Mouse (Mus musculus): ENCODE measurements at regions not wholly inside any gene's neighbourhood (a gene's known extent, or its start where the extent isn't known, plus 50 kb on each side); places are given as distances from the start of the nearest gene placed in this dataset.

GRCm38 (mm10) chr8:89284871-89285564 is 241.1 kb upstream of the Sall1 start:
- Histone ChIP-seq H3K27ac (no peak overlapping the region), H3K9ac (no peak overlapping the region), H3K4me3 (replicated peaks) (no peak overlapping the region), H3K4me2 (replicated peaks) (no peak overlapping the region), H3K36me3 (no peaks in the 10 kb centered on the region), H3K9me3 (no peaks in the 10 kb centered on the region), H3K27me3 (replicated peaks) (no peaks in the 10 kb centered on the region; the same call in 1 of the 2 replicates), H3K4me1 (replicated peaks) (no peaks in the 10 kb centered on the region)
- peak; percentile 78; the same call in 1 of the 2 replicates for ATAC-seq
- 76% methylated on average over 14 of the region's 14 CpGs for WGBS

GRCm38 (mm10) chr8:89283105-89284096 is 239.4 kb upstream of the Sall1 start:
- Histone ChIP-seq H3K27ac (no peak overlapping the region), H3K4me3 (replicated peaks) (no peak overlapping the region), H3K36me3 (no peaks in the 10 kb centered on the region), H3K27me3 (replicated peaks) (no peaks in the 10 kb centered on the region), H3K9me3 (no peaks in the 10 kb centered on the region), H3K9ac (no peak overlapping the region), H3K4me1 (replicated peaks) (no peaks in the 10 kb centered on the region), H3K4me2 (replicated peaks) (no peak overlapping the region)
- WGBS: 90% methylated on average over 17 of the region's 17 CpGs
- ATAC-seq: no peak

- Histone ChIP-seq H3K27ac (peak overlapping the region; percentile 56; the same call in 1 of the 2 replicates), H3K36me3 (no peaks in the 10 kb centered on the region), H3K4me3 (replicated peaks) (no peak overlapping the region), H3K4me1 (replicated peaks) (no peaks in the 10 kb centered on the region), H3K9me3 (no peaks in the 10 kb centered on the region), H3K9ac (no peak overlapping the region), H3K27me3 (replicated peaks) (no peaks in the 10 kb centered on the region), H3K4me2 (replicated peaks) (no peak overlapping the region)
- WGBS: 42% methylated on average over 3 of the region's 3 CpGs
- peak; percentile 91 for ATAC-seq
Observed at GRCm38 (mm10) chr8:89279844-89280243, 235.9 kb upstream of the Sall1 start.

- no peaks in the 10 kb centered on the region for H3K4me1 ChIP-seq (replicated peaks)
- H3K27ac ChIP-seq: no peak overlapping the region
- WGBS: 81% methylated on average over 6 of the region's 6 CpGs
- no peak overlapping the region for H3K9ac ChIP-seq
- H3K36me3 ChIP-seq: no peaks in the 10 kb centered on the region
- H3K9me3 ChIP-seq: no peaks in the 10 kb centered on the region
- H3K4me2 ChIP-seq (replicated peaks): no peak overlapping the region
- H3K27me3 ChIP-seq (replicated peaks): no peaks in the 10 kb centered on the region
- ATAC-seq: peak; percentile 7; the same call in 1 of the 2 replicates
- no peak overlapping the region for H3K4me3 ChIP-seq (replicated peaks)
Observed at GRCm38 (mm10) chr8:89279142-89279541, 235.2 kb upstream of the Sall1 start.

GRCm38 (mm10) chr8:89273276-89273675 is 229.3 kb upstream of the Sall1 start:
- Histone ChIP-seq H3K36me3 (no peaks in the 10 kb centered on the region), H3K27ac (no peak overlapping the region), H3K4me2 (replicated peaks) (no peak overlapping the region), H3K27me3 (replicated peaks) (peaks cover 7% of the 10 kb centered on the region), H3K4me3 (replicated peaks) (no peak overlapping the region), H3K9ac (no peak overlapping the region), H3K9me3 (no peaks in the 10 kb centered on the region), H3K4me1 (replicated peaks) (0 out of 2 replicates have a peak, but pooled peaks cover 7% of the 10 kb centered on the region)
- no peak for ATAC-seq
- WGBS: 70% methylated on average over 4 of the region's 4 CpGs

GRCm38 (mm10) chr8:89272381-89272815 is 228.4 kb upstream of the Sall1 start:
- ATAC-seq: peak; percentile 58; the same call in 1 of the 2 replicates
- Histone ChIP-seq H3K27me3 (replicated peaks) (peaks cover 7% of the 10 kb centered on the region), H3K27ac (no peak overlapping the region)

GRCm38 (mm10) chr8:89271381-89272355 is 227.7 kb upstream of the Sall1 start:
- Histone ChIP-seq H3K27me3 (replicated peaks) (peaks cover 7% of the 10 kb centered on the region), H3K4me1 (replicated peaks) (0 out of 2 replicates have a peak, but pooled peaks cover 7% of the 10 kb centered on the region), H3K27ac (no peak overlapping the region), H3K9me3 (no peaks in the 10 kb centered on the region), H3K9ac (no peak overlapping the region), H3K36me3 (no peaks in the 10 kb centered on the region), H3K4me3 (replicated peaks) (peak overlapping the region; percentile 35), H3K4me2 (replicated peaks) (peak overlapping the region; percentile 80)
- ATAC-seq: no peak
- WGBS: 30% methylated on average over 22 of the region's 22 CpGs

More at GRCm38 (mm10) chr8:89272381-89272815, 228.4 kb upstream of the Sall1 start:
- Histone ChIP-seq H3K4me2 (replicated peaks) (peak overlapping the region; percentile 80), H3K4me1 (replicated peaks) (0 out of 2 replicates have a peak, but pooled peaks cover 7% of the 10 kb centered on the region), H3K36me3 (no peaks in the 10 kb centered on the region), H3K9me3 (no peaks in the 10 kb centered on the region), H3K9ac (peak overlapping the region; percentile 39; the same call in 1 of the 2 replicates), H3K4me3 (replicated peaks) (peak overlapping the region; percentile 35)
- WGBS: 2% methylated on average over 28 of the region's 28 CpGs

GRCm38 (mm10) chr8:89270001-89270400 is 226.0 kb upstream of the Sall1 start:
- Histone ChIP-seq H3K4me1 (replicated peaks) (0 out of 2 replicates have a peak, but pooled peaks cover 7% of the 10 kb centered on the region), H3K9me3 (no peaks in the 10 kb centered on the region), H3K27me3 (replicated peaks) (peaks cover 7% of the 10 kb centered on the region), H3K4me3 (replicated peaks) (no peak overlapping the region), H3K36me3 (no peaks in the 10 kb centered on the region), H3K4me2 (replicated peaks) (no peak overlapping the region), H3K27ac (no peak overlapping the region), H3K9ac (no peak overlapping the region)
- WGBS: 22% methylated on average over 1 of the region's 1 CpGs
- no peak for ATAC-seq

GRCm38 (mm10) chr8:89261163-89261812 is 217.3 kb upstream of the Sall1 start:
- ATAC-seq: no peak
- Histone ChIP-seq H3K36me3 (no peaks in the 10 kb centered on the region), H3K4me1 (replicated peaks) (no peaks in the 10 kb centered on the region), H3K9ac (no peak overlapping the region), H3K27me3 (replicated peaks) (no peaks in the 10 kb centered on the region), H3K4me3 (replicated peaks) (no peak overlapping the region), H3K4me2 (replicated peaks) (no peak overlapping the region), H3K9me3 (no peaks in the 10 kb centered on the region), H3K27ac (no peak overlapping the region)
- WGBS: 60% methylated on average over 15 of the region's 15 CpGs

GRCm38 (mm10) chr8:89259881-89260280 is 215.9 kb upstream of the Sall1 start:
- Histone ChIP-seq H3K36me3 (no peaks in the 10 kb centered on the region), H3K4me2 (replicated peaks) (no peak overlapping the region), H3K27me3 (replicated peaks) (no peaks in the 10 kb centered on the region), H3K9ac (no peak overlapping the region), H3K27ac (no peak overlapping the region), H3K4me1 (replicated peaks) (no peaks in the 10 kb centered on the region), H3K9me3 (no peaks in the 10 kb centered on the region), H3K4me3 (replicated peaks) (no peak overlapping the region)
- WGBS: 61% methylated on average over 5 of the region's 5 CpGs
- ATAC-seq: no peak

GRCm38 (mm10) chr8:89246342-89246741 is 202.4 kb upstream of the Sall1 start:
- Histone ChIP-seq H3K4me3 (replicated peaks) (no peak overlapping the region), H3K9me3 (no peaks in the 10 kb centered on the region), H3K27ac (no peak overlapping the region), H3K4me1 (replicated peaks) (0 out of 2 replicates have a peak, but pooled peaks cover 6% of the 10 kb centered on the region), H3K4me2 (replicated peaks) (no peak overlapping the region), H3K36me3 (no peaks in the 10 kb centered on the region), H3K9ac (no peak overlapping the region), H3K27me3 (replicated peaks) (0 out of 2 replicates have a peak, but pooled peaks cover 3% of the 10 kb centered on the region)
- WGBS: 68% methylated on average over 4 of the region's 4 CpGs
- no peak for ATAC-seq

All from intestine, embryonic 15.5 days (tissue).